Mouse (Mus musculus) CH12.LX (cell line): ENCODE measurements around the gene Tgfa.

Source experiments
- CTCF ChIP-seq, 2 experiments: IDR thresholded peaks in 1 of 2; conservative IDR thresholded peaks in 1 of 2; 2 replicates each; pipeline ENCODE4 v1.5.1; 2011 to 2012; ENCODE audit warnings: low read depth in 2 of 2, low read length in 2 of 2, improper control_type of control experiment in 1 of 2, inconsistent platforms in 1 of 2, mild to moderate bottlenecking in 1 of 2, moderate library complexity in 1 of 2
- MAFK ChIP-seq: IDR thresholded peaks from 2 replicates; pipeline ENCODE4 v1.6.1; 2011; ENCODE audit warnings: low read length, improper control_type of control experiment; ENCODE audit not compliant: insufficient replicate concordance
- MEF2A ChIP-seq: IDR thresholded peaks from 2 replicates; pipeline ENCODE4 v1.6.1; 2014; ENCODE audit warnings: low read depth, mild to moderate bottlenecking, inconsistent platforms, low read length, improper control_type of control experiment, borderline replicate concordance

DNA sequence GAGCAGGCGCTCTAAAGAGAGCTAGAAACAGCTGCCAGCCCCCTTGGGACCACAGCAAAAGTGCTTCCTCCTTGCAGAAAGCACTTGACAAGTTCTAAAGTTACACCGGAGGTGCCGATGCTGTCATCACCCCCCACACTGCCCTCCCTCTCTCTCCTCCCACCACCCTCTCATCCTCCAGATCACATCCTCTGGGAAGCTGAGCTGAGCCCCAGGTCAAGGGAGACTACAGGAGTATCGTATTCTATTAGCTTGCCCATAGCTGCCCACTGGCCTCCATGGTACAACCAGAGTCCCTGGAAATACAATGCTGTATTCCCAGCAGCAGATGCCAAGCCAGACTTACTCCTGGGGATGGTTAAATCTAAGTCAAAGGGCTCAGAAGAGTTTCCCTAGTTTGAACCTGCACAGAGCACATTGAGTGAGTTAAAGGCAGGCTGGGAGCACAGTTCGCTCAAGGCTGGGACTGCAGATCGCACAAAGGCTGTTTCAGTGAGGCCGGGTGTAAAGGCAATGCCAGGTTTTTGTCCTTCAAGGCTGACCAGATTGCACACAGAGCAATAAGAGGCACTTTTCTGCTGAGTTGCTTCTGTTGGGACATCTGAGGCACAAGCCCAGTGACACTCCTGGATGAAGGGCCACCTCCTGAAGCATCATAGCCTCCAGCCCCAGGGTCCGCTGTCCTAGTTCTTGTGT, 75.5 kb downstream of the Tgfa start:
- TF ChIP-seq MAFK (no peak), MEF2A (no peak), CTCF (conservative IDR thresholded peaks at IDR 0.05 in 1 of 2, IDR thresholded peaks at IDR 0.05 in 1 of 2; ENCODE audit: low read depth in 2 of 2, low read length in 2 of 2) (no peak)
